Mouse (Mus musculus) E14TG2a.4 (cell line): ENCODE results near the gene Mbtps2.

ENCODE experiments used
- CTCF ChIP-seq: conservative IDR thresholded peaks from 2 replicates; pipeline ENCODE4 v1.5.1; 2014; ENCODE audit warnings: low read length
- NANOG ChIP-seq: IDR thresholded peaks from 2 replicates; pipeline ENCODE4 v1.6.1; 2014; ENCODE audit warnings: borderline replicate concordance, low read length, mixed read lengths
- POU5F1 ChIP-seq: IDR thresholded peaks from 2 replicates; pipeline ENCODE4 v1.6.1; 2014; ENCODE audit warnings: low read length, borderline replicate concordance

DNA sequence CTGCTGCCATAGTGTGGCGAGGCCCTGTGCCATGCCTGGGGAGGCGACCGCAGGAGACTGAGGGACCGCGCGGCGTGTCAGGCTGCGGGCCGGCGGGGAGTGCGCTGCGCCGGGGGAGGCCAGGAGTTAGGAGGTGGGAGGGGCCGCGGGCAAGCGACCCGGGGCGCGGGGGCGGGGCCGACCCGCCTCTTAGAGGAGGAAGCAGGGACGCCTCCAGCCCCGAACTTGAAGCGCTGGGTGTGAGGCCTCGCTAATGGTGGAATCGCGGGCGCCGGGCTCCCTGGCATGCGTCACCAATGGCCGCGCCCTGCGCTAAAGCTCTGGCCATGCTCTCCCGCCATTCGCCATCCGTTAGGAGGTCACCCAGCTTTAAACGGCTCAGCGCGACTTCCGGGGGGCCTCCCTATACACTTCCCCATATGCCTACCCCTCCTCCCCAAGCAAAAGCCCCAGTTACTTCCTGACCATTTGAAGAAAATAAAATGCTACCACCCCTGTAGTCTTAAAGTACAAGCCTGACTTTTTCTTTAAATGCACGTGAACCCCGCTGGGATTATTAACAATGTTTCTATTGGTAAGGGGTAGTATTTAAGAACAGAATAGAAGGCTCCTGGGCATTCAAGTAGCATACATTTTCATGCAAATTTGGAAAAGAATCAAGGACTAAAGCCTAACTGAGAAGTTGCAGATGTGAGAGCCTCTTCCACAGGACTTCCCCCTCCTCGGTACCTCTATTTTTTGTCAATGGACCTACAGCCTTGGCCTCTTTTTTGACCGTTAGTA, 106.4 kb downstream of the Mbtps2 start, which contains the start of gene Sms:
- TF ChIP-seq CTCF (no peak), POU5F1 (no peak), NANOG (peak; percentile 72)
